Mouse (Mus musculus): ENCODE data around the gene Ap1m1. TPM values are rescaled to one million over a fixed set of nuclear protein-coding genes. Genes with fewer than 3 reads are reported as not detected.

Ap1m1 gene
- total RNA-seq, 1 experiment, result 21.2 TPM

DNA sequence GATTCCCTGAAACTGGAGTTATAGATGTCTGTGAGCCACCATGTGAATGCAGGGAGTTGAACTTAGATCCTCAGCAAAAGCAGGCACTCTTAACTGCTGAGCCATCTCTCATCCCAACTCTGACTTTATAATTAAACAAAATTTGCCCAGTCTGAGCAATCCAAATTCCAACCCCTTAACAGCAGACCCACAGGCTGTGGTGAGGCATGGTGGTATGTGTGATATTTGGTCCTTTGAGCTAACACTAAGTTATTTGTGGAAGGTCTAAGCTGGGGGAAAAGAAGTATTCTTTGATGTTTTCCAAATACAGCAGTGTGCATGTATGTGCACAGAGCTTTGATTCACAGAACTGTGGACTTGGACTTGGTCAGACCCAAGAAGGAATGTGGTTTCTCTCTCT lies 49.2 kb downstream of the Ap1m1 start:
- H3K36me3 ChIP-seq (ENCODE audit: control insufficient read depth, insufficient read depth, low read length, poor library complexity, severe bottlenecking), result no peaks in the 10 kb centered on the region
- TF ChIP-seq ZC3H11A (IDR thresholded peaks at IDR 0.05; ENCODE audit: borderline replicate concordance, low read depth, low read length), result no peak
- in situ Hi-C loops (cut with MboI; ENCODE audit: low sequenced_read_pairs in 2 of 2, unreplicated experiment in 2 of 2), result no loop called here

DNA sequence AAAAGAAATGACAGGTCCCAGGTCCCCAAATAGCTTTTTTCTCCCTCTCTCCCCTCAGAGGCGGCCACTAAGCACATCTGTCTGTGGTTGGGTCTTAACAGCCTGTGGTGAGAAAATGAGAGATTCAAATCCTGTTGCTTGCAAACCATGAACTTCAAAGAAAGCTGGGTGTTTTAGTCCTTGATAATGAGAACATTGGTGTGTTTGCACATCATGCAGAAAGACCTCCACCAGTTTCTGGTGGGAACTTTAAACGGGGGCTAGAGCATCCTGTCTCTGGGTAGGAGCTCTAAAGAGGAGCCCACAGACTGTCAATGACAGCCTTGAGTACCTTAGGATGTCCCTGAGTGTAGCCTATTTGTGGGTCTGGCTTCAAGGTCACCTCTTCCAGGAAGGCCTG lies 51.3 kb downstream of the Ap1m1 start:
- H3K9me3 ChIP-seq (ENCODE audit: control insufficient read depth, insufficient read depth, low read depth, low read length), result no peaks in the 10 kb centered on the region
- in situ Hi-C loops (cut with MboI; ENCODE audit: low sequenced_read_pairs in 2 of 2, unreplicated experiment in 2 of 2), result no loop called here
- no peak overlapping the region for H3K9ac ChIP-seq (ENCODE audit: insufficient read depth, low read depth, low read length, poor library complexity, severe bottlenecking)
- no peaks in the 10 kb centered on the region for H3K36me3 ChIP-seq (ENCODE audit: control insufficient read depth, insufficient read depth, low read length, poor library complexity, severe bottlenecking)
- DNase-seq (ENCODE audit: low read depth, low spot score), result no peak
- H3K27ac ChIP-seq (ENCODE audit: insufficient read depth, low read depth, low read length, poor library complexity, severe bottlenecking), result no peak overlapping the region
- H3K4me1 ChIP-seq (ENCODE audit: control insufficient read depth in 2 of 2, insufficient read depth in 2 of 2, low read length in 2 of 2, poor library complexity in 1 of 2), result peaks cover 3 to 11% of the 10 kb centered on the region in 2 experiments; a peak in 3 of 4 replicates
- TF ChIP-seq ZNF384 (IDR thresholded peaks at IDR 0.05; ENCODE audit: low read depth, low read length) (no peak), MAFK (IDR thresholded peaks at IDR 0.05; ENCODE audit: insufficient read depth, low read depth, low read length) (no peak), HCFC1 (IDR thresholded peaks at IDR 0.05; ENCODE audit: borderline replicate concordance, insufficient read depth, low read length) (no peak), CHD2 (IDR thresholded peaks at IDR 0.05; ENCODE audit: low read depth, low read length) (no peak), ZC3H11A (IDR thresholded peaks at IDR 0.05; ENCODE audit: borderline replicate concordance, low read depth, low read length) (no peak)
- no peak overlapping the region for H3K4me3 ChIP-seq (ENCODE audit: insufficient read depth in 1 of 2, low read depth in 1 of 2, low read length in 2 of 2, poor library complexity in 1 of 2, severe bottlenecking in 1 of 2)

More for the DNA sequence above, 49.2 kb downstream of the Ap1m1 start:
- DNase-seq (ENCODE audit: low read depth, low spot score), result no peak
- no peak overlapping the region for H3K27ac ChIP-seq (ENCODE audit: insufficient read depth, low read depth, low read length, poor library complexity, severe bottlenecking)
- H3K4me3 ChIP-seq (ENCODE audit: insufficient read depth in 1 of 2, low read depth in 1 of 2, low read length in 2 of 2, poor library complexity in 1 of 2, severe bottlenecking in 1 of 2), result no peak overlapping the region
- no peak overlapping the region for H3K9ac ChIP-seq (ENCODE audit: insufficient read depth, low read depth, low read length, poor library complexity, severe bottlenecking)
- peaks cover 3 to 11% of the 10 kb centered on the region in 2 experiments; a peak in 3 of 4 replicates for H3K4me1 ChIP-seq (ENCODE audit: control insufficient read depth in 2 of 2, insufficient read depth in 2 of 2, low read length in 2 of 2, poor library complexity in 1 of 2)
- H3K9me3 ChIP-seq (ENCODE audit: control insufficient read depth, insufficient read depth, low read depth, low read length), result no peaks in the 10 kb centered on the region

GRCm38 (mm10) chr8:72293309-72293708 lies 53.5 kb downstream of the Ap1m1 start:
- H3K27ac ChIP-seq (ENCODE audit: insufficient read depth, low read depth, low read length, poor library complexity, severe bottlenecking), result no peak overlapping the region
- in situ Hi-C loops (cut with MboI; ENCODE audit: low sequenced_read_pairs in 2 of 2, unreplicated experiment in 2 of 2), result no loop called here
- H3K4me1 ChIP-seq (ENCODE audit: control insufficient read depth in 2 of 2, insufficient read depth in 2 of 2, low read length in 2 of 2, poor library complexity in 1 of 2), result peaks cover 3 to 11% of the 10 kb centered on the region in 2 experiments; a peak in 3 of 4 replicates
- no peak for DNase-seq (ENCODE audit: low read depth, low spot score)
- no peak overlapping the region for H3K9ac ChIP-seq (ENCODE audit: insufficient read depth, low read depth, low read length, poor library complexity, severe bottlenecking)
- TF ChIP-seq HCFC1 (IDR thresholded peaks at IDR 0.05; ENCODE audit: borderline replicate concordance, insufficient read depth, low read length), result no peak
- no peak for TF ChIP-seq ZNF384 (IDR thresholded peaks at IDR 0.05; ENCODE audit: low read depth, low read length)
- no peak for TF ChIP-seq CHD2 (IDR thresholded peaks at IDR 0.05; ENCODE audit: low read depth, low read length)
- no peak for TF ChIP-seq MAFK (IDR thresholded peaks at IDR 0.05; ENCODE audit: insufficient read depth, low read depth, low read length)
- no peak for TF ChIP-seq ZC3H11A (IDR thresholded peaks at IDR 0.05; ENCODE audit: borderline replicate concordance, low read depth, low read length)
- H3K36me3 ChIP-seq (ENCODE audit: control insufficient read depth, insufficient read depth, low read length, poor library complexity, severe bottlenecking), result no peaks in the 10 kb centered on the region
- no peak overlapping the region for H3K4me3 ChIP-seq (ENCODE audit: insufficient read depth in 1 of 2, low read depth in 1 of 2, low read length in 2 of 2, poor library complexity in 1 of 2, severe bottlenecking in 1 of 2)
- no peaks in the 10 kb centered on the region for H3K9me3 ChIP-seq (ENCODE audit: control insufficient read depth, insufficient read depth, low read depth, low read length)

DNA sequence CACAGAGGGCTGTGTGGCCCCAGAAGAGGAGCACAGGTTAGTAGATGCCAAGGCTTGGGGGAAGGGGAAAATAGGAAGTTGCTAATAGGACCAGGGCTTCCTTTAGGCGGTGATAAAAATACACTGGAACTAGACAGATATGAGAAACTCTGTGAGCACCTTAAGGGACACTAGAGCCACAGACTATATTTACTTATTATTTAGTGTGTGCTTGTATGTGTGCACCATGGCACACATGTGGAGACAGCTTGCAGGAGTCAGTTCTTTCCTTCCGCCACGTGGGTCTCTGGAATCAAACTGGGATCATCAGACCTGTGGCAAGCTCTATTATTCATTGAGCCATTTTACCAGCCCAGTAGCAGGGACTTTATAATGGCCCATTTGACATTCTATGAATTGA lies 55.3 kb downstream of the Ap1m1 start:
- Histone ChIP-seq H3K27ac (ENCODE audit: insufficient read depth, low read depth, low read length, poor library complexity, severe bottlenecking) (no peak overlapping the region), H3K9me3 (ENCODE audit: control insufficient read depth, insufficient read depth, low read depth, low read length) (no peaks in the 10 kb centered on the region), H3K36me3 (ENCODE audit: control insufficient read depth, insufficient read depth, low read length, poor library complexity, severe bottlenecking) (no peaks in the 10 kb centered on the region), H3K4me1 (ENCODE audit: control insufficient read depth in 2 of 2, insufficient read depth in 2 of 2, low read length in 2 of 2, poor library complexity in 1 of 2) (peaks cover 3 to 12% of the 10 kb centered on the region in 2 experiments; a peak in 3 of 4 replicates), H3K4me3 (ENCODE audit: insufficient read depth in 1 of 2, low read depth in 1 of 2, low read length in 2 of 2, poor library complexity in 1 of 2, severe bottlenecking in 1 of 2) (no peak overlapping the region), H3K9ac (ENCODE audit: insufficient read depth, low read depth, low read length, poor library complexity, severe bottlenecking) (no peak overlapping the region)
- TF ChIP-seq ZNF384 (IDR thresholded peaks at IDR 0.05; ENCODE audit: low read depth, low read length), result no peak
- TF ChIP-seq HCFC1 (IDR thresholded peaks at IDR 0.05; ENCODE audit: borderline replicate concordance, insufficient read depth, low read length), result no peak
- TF ChIP-seq CHD2 (IDR thresholded peaks at IDR 0.05; ENCODE audit: low read depth, low read length), result no peak
- no peak for TF ChIP-seq ZC3H11A (IDR thresholded peaks at IDR 0.05; ENCODE audit: borderline replicate concordance, low read depth, low read length)
- TF ChIP-seq MAFK (IDR thresholded peaks at IDR 0.05; ENCODE audit: insufficient read depth, low read depth, low read length), result no peak
- no peak for DNase-seq (ENCODE audit: low read depth, low spot score)
- in situ Hi-C loops (cut with MboI; ENCODE audit: low sequenced_read_pairs in 2 of 2, unreplicated experiment in 2 of 2), result no loop called here

DNA sequence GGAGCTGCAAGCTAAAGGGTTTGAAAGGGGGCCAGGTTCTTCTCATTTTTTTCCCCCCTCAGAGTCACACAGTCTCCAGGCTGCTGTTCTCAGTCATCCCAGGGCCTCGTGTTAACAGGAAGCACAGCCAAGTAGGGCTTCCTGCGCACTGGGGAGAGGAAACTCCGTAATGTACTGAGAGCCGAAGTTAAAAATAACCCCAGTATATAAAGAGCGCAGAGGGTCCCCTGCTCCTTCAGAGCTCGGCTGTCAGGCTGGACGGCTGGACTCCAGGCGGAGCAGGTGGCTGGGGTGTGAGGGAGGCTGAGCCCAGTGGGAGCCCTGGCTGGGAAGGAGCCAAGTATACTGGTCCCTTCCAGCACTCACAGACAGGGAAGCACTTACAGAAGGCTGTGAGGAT lies 55.9 kb downstream of the Ap1m1 start:
- no peaks in the 10 kb centered on the region for H3K36me3 ChIP-seq (ENCODE audit: control insufficient read depth, insufficient read depth, low read length, poor library complexity, severe bottlenecking)
- 0 out of 2 replicates have a peak overlapping the region, but pooled peaks have one; percentile 18 for H3K27ac ChIP-seq (ENCODE audit: insufficient read depth, low read depth, low read length, poor library complexity, severe bottlenecking)
- no peak overlapping the region for H3K9ac ChIP-seq (ENCODE audit: insufficient read depth, low read depth, low read length, poor library complexity, severe bottlenecking)
- no peak overlapping the region for H3K4me3 ChIP-seq (ENCODE audit: insufficient read depth in 1 of 2, low read depth in 1 of 2, low read length in 2 of 2, poor library complexity in 1 of 2, severe bottlenecking in 1 of 2)
- peaks cover 3 to 16% of the 10 kb centered on the region in 2 experiments for H3K4me1 ChIP-seq (ENCODE audit: control insufficient read depth in 2 of 2, insufficient read depth in 2 of 2, low read length in 2 of 2, poor library complexity in 1 of 2)
- in situ Hi-C loops (cut with MboI; ENCODE audit: low sequenced_read_pairs in 2 of 2, unreplicated experiment in 2 of 2), result no loop called here
- DNase-seq (ENCODE audit: low read depth, low spot score), result no peak
- H3K9me3 ChIP-seq (ENCODE audit: control insufficient read depth, insufficient read depth, low read depth, low read length), result no peaks in the 10 kb centered on the region
- TF ChIP-seq ZC3H11A (IDR thresholded peaks at IDR 0.05; ENCODE audit: borderline replicate concordance, low read depth, low read length), result no peak
- TF ChIP-seq HCFC1 (IDR thresholded peaks at IDR 0.05; ENCODE audit: borderline replicate concordance, insufficient read depth, low read length), result no peak
- TF ChIP-seq CHD2 (IDR thresholded peaks at IDR 0.05; ENCODE audit: low read depth, low read length), result no peak
- no peak for TF ChIP-seq MAFK (IDR thresholded peaks at IDR 0.05; ENCODE audit: insufficient read depth, low read depth, low read length)
- no peak for TF ChIP-seq ZNF384 (IDR thresholded peaks at IDR 0.05; ENCODE audit: low read depth, low read length)
